Mouse (Mus musculus) kidney, embryonic 16.5 days (tissue): Measurements from ENCODE around the gene Ptprn2. TPM values are rescaled to one million over a fixed set of nuclear protein-coding genes. Genes with fewer than 3 reads are reported as not detected.
A peak's percentile ranks its signal among the peaks of the same experiment; 100 is the strongest.

Experiments
- ATAC-seq: fragments of 200-750 bp; cut with Nextera tagmentation; 2 replicates; pipeline ENCODE4 v1.8.0; 2017; ENCODE audit warnings: moderate TSS enrichment; ENCODE audit not compliant: low FRiP score, low TSS enrichment
- H3K27ac ChIP-seq: fragments of 300-500 bp; sonication (generic); 2 replicates; pipeline ENCODE4 v1.5.1; 2014; ENCODE audit warnings: low read length
- H3K27me3 ChIP-seq: fragments of 300-500 bp; sonication (generic); 2 replicates; pipeline ENCODE4 v1.6.1; 2014; ENCODE audit warnings: low read length, control low read depth, mixed read lengths; ENCODE audit not compliant: insufficient read depth
- H3K36me3 ChIP-seq: fragments of 300-500 bp; sonication (generic); 2 replicates; pipeline ENCODE4 v1.6.1; 2014; ENCODE audit warnings: low read length, control low read depth, mixed read lengths; ENCODE audit not compliant: insufficient read depth
- H3K4me1 ChIP-seq: fragments of 300-500 bp; sonication (generic); 2 replicates; pipeline ENCODE4 v1.6.1; 2014; ENCODE audit warnings: low read length, control low read depth, mixed read lengths; ENCODE audit not compliant: insufficient read depth
- H3K4me2 ChIP-seq: fragments of 300-500 bp; sonication (generic); replicated peaks from 2 replicates; pipeline ENCODE4 v1.6.1; 2014; ENCODE audit warnings: low read depth, low read length
- H3K4me3 ChIP-seq: fragments of 300-500 bp; sonication (generic); 2 replicates; pipeline ENCODE4 v1.5.1; 2014; ENCODE audit warnings: mild to moderate bottlenecking, low read length
- H3K9ac ChIP-seq: fragments of 300-500 bp; sonication (generic); replicated peaks from 2 replicates; pipeline ENCODE4 v1.6.1; 2014; ENCODE audit warnings: low read length
- H3K9me3 ChIP-seq: fragments of 300-500 bp; sonication (generic); 2 replicates; pipeline ENCODE4 v1.6.1; 2016; ENCODE audit warnings: low read length, control low read depth
- WGBS: fragments of 180-500 bp; shearing (Covaris S2); extraction: QIAGEN DNeasy Blood & Tissue Kit; methylation state at CpG from one replicate; pipeline ENCODE4 v1.1.7; 2014; 5-methylcytosine and 5-hydroxymethylcytosine counted together
- polyA plus RNA-seq: library from polyadenylated mRNA; unstranded; fragments of >200 nt; fragmentation: Nextera tagmentation; extraction: Ambion mirVana; gene quantifications from 2 replicates; pipeline ENCODE4 v1.2.1, GENCODE M21; 2015

Ptprn2 gene
- polyA plus RNA-seq, 1 experiment from 2014 or later, result not detected

- Histone ChIP-seq H3K4me1 (no peaks in the 10 kb centered on the region), H3K4me2 (no peak overlapping the region), H3K4me3 (no peak overlapping the region), H3K9me3 (no peaks in the 10 kb centered on the region), H3K9ac (no peak overlapping the region), H3K36me3 (no peaks in the 10 kb centered on the region), H3K27ac (no peak overlapping the region), H3K27me3 (no peaks in the 10 kb centered on the region)
- 79% methylated on average over 7 of the region's 7 CpGs for WGBS
- ATAC-seq, result no peak
These were observed 557.2 kb downstream of the Ptprn2 start for GRCm38 (mm10) chr12:117042706-117043105.

- Histone ChIP-seq H3K27me3 (no peaks in the 10 kb centered on the region), H3K4me2 (no peak overlapping the region), H3K9me3 (no peaks in the 10 kb centered on the region), H3K4me3 (no peak overlapping the region), H3K27ac (no peak overlapping the region), H3K9ac (no peak overlapping the region), H3K36me3 (no peaks in the 10 kb centered on the region), H3K4me1 (no peaks in the 10 kb centered on the region)
- ATAC-seq, result peak; percentile 61; the same call in 1 of the 2 replicates
- 18% methylated on average over 3 of the region's 3 CpGs for WGBS
These were observed 562.1 kb downstream of the Ptprn2 start for GRCm38 (mm10) chr12:117047384-117048251.

GRCm38 (mm10) chr12:117049829-117050228 is 564.3 kb downstream of the Ptprn2 start:
- no peak for ATAC-seq
- Histone ChIP-seq H3K9me3 (no peaks in the 10 kb centered on the region), H3K36me3 (no peaks in the 10 kb centered on the region)

GRCm38 (mm10) chr12:117053223-117053850 is 567.8 kb downstream of the Ptprn2 start:
- Histone ChIP-seq H3K4me2 (peak overlapping the region; percentile 41; the same call in 1 of the 2 replicates), H3K27me3 (no peaks in the 10 kb centered on the region), H3K27ac (no peak overlapping the region), H3K9me3 (no peaks in the 10 kb centered on the region), H3K36me3 (no peaks in the 10 kb centered on the region), H3K4me1 (no peaks in the 10 kb centered on the region; the same call in none of the 2 replicates), H3K9ac (no peak overlapping the region), H3K4me3 (no peak overlapping the region)
- peak; percentile 43; the same call in 1 of the 2 replicates for ATAC-seq
- WGBS, result 68% methylated on average over 9 of the region's 9 CpGs

More at GRCm38 (mm10) chr12:117049829-117050228, 564.3 kb downstream of the Ptprn2 start:
- no peaks in the 10 kb centered on the region for H3K27me3 ChIP-seq
- no peak overlapping the region for H3K4me3 ChIP-seq
- no peaks in the 10 kb centered on the region; the same call in none of the 2 replicates for H3K4me1 ChIP-seq
- H3K9ac ChIP-seq, result no peak overlapping the region
- no peak overlapping the region for H3K4me2 ChIP-seq
- 82% methylated on average over 10 of the region's 10 CpGs for WGBS
- no peak overlapping the region for H3K27ac ChIP-seq

GRCm38 (mm10) chr12:117053851-117054769 is 568.6 kb downstream of the Ptprn2 start:
- Histone ChIP-seq H3K9ac (peak overlapping the region; percentile 36; the same call in 1 of the 2 replicates), H3K27me3 (no peaks in the 10 kb centered on the region), H3K4me1 (no peaks in the 10 kb centered on the region; the same call in none of the 2 replicates), H3K27ac (no peak overlapping the region), H3K36me3 (no peaks in the 10 kb centered on the region), H3K4me2 (peak overlapping the region; percentile 41), H3K9me3 (no peaks in the 10 kb centered on the region), H3K4me3 (peak overlapping the region; percentile 9; the same call in 1 of the 2 replicates)
- WGBS, result 27% methylated on average over 21 of the region's 21 CpGs
- peak; percentile 42; the same call in 1 of the 2 replicates for ATAC-seq

GRCm38 (mm10) chr12:117054925-117055570 is 569.5 kb downstream of the Ptprn2 start:
- no peaks in the 10 kb centered on the region for H3K9me3 ChIP-seq
- no peaks in the 10 kb centered on the region; the same call in none of the 2 replicates for H3K4me1 ChIP-seq
- H3K4me2 ChIP-seq, result no peak overlapping the region
- H3K27ac ChIP-seq, result no peak overlapping the region
- no peaks in the 10 kb centered on the region for H3K27me3 ChIP-seq
- H3K9ac ChIP-seq, result no peak overlapping the region
- ATAC-seq, result no peak
- H3K4me3 ChIP-seq, result no peak overlapping the region
- 78% methylated on average over 10 of the region's 10 CpGs for WGBS
- H3K36me3 ChIP-seq, result no peaks in the 10 kb centered on the region

- Histone ChIP-seq H3K9me3 (no peaks in the 10 kb centered on the region), H3K4me3 (no peak overlapping the region), H3K27me3 (no peaks in the 10 kb centered on the region), H3K4me2 (no peak overlapping the region), H3K36me3 (no peaks in the 10 kb centered on the region), H3K27ac (no peak overlapping the region), H3K9ac (no peak overlapping the region), H3K4me1 (no peaks in the 10 kb centered on the region; the same call in none of the 2 replicates)
- 84% methylated on average over 6 of the region's 6 CpGs for WGBS
- ATAC-seq, result no peak
These were observed 572.9 kb downstream of the Ptprn2 start for GRCm38 (mm10) chr12:117058184-117058958.

- Histone ChIP-seq H3K27me3 (no peaks in the 10 kb centered on the region), H3K9ac (no peak overlapping the region), H3K4me2 (no peak overlapping the region), H3K4me3 (no peak overlapping the region), H3K9me3 (no peaks in the 10 kb centered on the region), H3K27ac (no peak overlapping the region), H3K4me1 (no peaks in the 10 kb centered on the region; the same call in 1 of the 2 replicates), H3K36me3 (no peaks in the 10 kb centered on the region)
- 81% methylated on average over 7 of the region's 7 CpGs for WGBS
- ATAC-seq, result no peak
These were observed 573.5 kb downstream of the Ptprn2 start for GRCm38 (mm10) chr12:117058975-117059374.
